Mouse (Mus musculus): Measurements from ENCODE around the gene Lama5. TPM values are rescaled to one million over a fixed set of nuclear protein-coding genes. Genes with fewer than 3 reads are reported as not detected.

The Lama5 gene
- polyA plus RNA-seq, 1 experiment = 47.4 TPM

DNA sequence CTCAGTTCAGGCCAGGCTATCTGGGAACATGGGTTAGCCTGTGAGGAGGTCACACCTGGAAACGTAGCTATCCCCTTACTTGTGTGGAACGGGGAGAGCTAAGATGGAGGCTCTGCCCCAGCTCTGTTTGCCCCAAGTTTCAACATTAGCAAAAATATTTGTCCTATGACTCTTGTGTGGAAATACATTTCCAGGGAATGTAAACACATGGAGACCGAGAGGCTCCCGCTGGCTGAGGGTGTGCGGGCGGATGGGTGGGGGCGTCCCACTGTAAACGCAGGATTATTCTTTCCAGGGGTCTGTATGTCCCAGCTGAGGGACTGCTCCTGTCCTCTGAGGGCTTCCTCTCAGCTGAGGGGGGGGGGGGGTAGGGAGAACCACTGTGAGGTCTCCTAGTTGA lies 8.7 kb upstream of the Lama5 start:
- Histone ChIP-seq H3K4me3 (ENCODE audit: insufficient read depth, poor library complexity, severe bottlenecking) (no peak overlapping the region), H3K36me3 (ENCODE audit: control insufficient read depth, insufficient read depth) (no peaks in the 10 kb centered on the region), H3K79me2 (ENCODE audit: control insufficient read depth, insufficient read depth) (no peaks in the 10 kb centered on the region), H3K27me3 (ENCODE audit: control insufficient read depth, insufficient read depth, insufficient read length) (no peaks in the 10 kb centered on the region), H3K79me3 (ENCODE audit: low read depth) (no peaks in the 10 kb centered on the region), H3ac (ENCODE audit: control insufficient read depth, insufficient read length, low read depth) (no peak overlapping the region)
- TF ChIP-seq MYOD1 (IDR thresholded peaks at IDR 0.05; ENCODE audit: control insufficient read depth, insufficient read length, low read depth) (no peak), USF1 (IDR thresholded peaks at IDR 0.05; ENCODE audit: low read depth) (no peak), MAX (IDR thresholded peaks at IDR 0.05) (no peak), FOSL1 (IDR thresholded peaks at IDR 0.05; ENCODE audit: insufficient read depth, low read length, poor library complexity, severe bottlenecking) (no peak), CTCF (IDR thresholded peaks at IDR 0.05; ENCODE audit: control insufficient read depth, insufficient read depth, insufficient read length) (no peak), CEBPB (IDR thresholded peaks at IDR 0.05; ENCODE audit: low read depth) (no peak), MYOG (IDR thresholded peaks at IDR 0.05; ENCODE audit: control insufficient read depth, extremely low read depth, insufficient read length) (no peak)

DNA sequence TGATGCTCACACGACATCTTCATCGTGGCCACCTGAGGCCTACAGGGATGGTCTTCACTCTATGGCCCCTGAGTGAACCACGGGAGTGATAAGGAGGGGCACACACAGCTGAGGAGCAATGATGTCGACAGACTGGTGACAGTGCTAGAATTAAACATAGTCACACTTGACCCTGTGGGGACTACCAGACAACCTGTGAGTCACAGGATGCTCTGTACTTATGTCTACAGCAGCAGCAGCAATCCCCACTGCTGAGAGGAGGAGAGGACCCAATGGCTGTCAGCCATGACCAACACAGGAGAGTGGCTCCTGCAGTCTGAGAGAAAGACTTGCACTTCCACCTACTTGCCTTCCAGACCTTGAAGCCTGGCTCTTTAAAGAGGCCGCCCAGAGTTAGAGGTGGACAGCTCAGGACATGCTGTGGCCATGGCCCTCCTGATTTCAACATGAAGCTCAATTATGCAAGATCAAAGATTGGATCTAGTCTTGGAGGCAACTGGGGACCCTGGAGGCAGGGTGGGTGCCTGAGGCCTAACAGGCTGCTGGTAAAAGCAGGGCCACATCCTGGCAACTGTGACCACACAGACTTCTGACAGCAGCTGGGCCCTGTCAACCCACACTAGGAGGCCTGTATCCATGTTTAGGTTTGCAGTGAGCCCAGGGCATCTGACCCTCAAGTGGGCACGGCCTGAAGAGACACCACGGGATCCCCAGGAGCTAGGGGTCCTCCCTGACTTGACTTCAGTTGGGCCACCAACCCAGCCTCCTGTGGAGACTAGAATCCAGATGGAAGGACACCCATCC lies 7.6 kb upstream of the Lama5 start:
- Histone ChIP-seq H3ac (ENCODE audit: control insufficient read depth, insufficient read length, low read depth) (no peak overlapping the region), H3K36me3 (ENCODE audit: control insufficient read depth, insufficient read depth) (no peaks in the 10 kb centered on the region), H3K4me3 (ENCODE audit: insufficient read depth, poor library complexity, severe bottlenecking) (no peak overlapping the region), H3K27me3 (ENCODE audit: control insufficient read depth, insufficient read depth, insufficient read length) (no peaks in the 10 kb centered on the region), H3K79me2 (ENCODE audit: control insufficient read depth, insufficient read depth) (no peaks in the 10 kb centered on the region), H3K79me3 (ENCODE audit: low read depth) (no peaks in the 10 kb centered on the region)
- peak; percentile 9 for TF ChIP-seq MYOD1 (IDR thresholded peaks at IDR 0.05; ENCODE audit: control insufficient read depth, insufficient read length, low read depth)
- TF ChIP-seq MYOG (IDR thresholded peaks at IDR 0.05; ENCODE audit: control insufficient read depth, extremely low read depth, insufficient read length) = no peak

DNA sequence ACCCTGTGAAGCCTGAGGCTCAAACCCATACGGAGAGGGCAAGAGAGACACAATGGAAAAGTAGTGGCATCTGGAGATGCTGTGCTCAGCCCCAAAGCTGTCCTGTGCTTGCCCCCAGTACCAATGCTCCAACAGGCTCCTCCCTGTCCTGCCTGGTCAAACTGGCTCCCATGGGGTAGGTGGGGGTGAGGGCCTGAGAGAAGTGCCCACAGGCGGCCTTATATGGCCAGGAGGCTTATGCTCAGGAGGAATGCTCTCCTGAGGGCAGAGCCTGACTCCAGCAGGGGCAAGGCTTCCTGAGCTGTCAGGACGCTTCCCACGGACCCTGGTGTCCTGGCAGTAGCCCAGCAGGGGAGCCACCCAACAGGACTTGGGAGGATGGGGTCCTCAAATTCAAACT lies 4.8 kb upstream of the Lama5 start:
- H3K79me2 ChIP-seq (ENCODE audit: control insufficient read depth, insufficient read depth) = peaks cover 2% of the 10 kb centered on the region
- no peaks in the 10 kb centered on the region for H3K36me3 ChIP-seq (ENCODE audit: control insufficient read depth, insufficient read depth)
- H3ac ChIP-seq (ENCODE audit: control insufficient read depth, insufficient read length, low read depth) = no peak overlapping the region
- TF ChIP-seq CEBPB (IDR thresholded peaks at IDR 0.05; ENCODE audit: low read depth) (no peak), MAX (IDR thresholded peaks at IDR 0.05) (no peak), FOSL1 (IDR thresholded peaks at IDR 0.05; ENCODE audit: insufficient read depth, low read length, poor library complexity, severe bottlenecking) (no peak), MYOD1 (IDR thresholded peaks at IDR 0.05; ENCODE audit: control insufficient read depth, insufficient read length, low read depth) (no peak), MYOG (IDR thresholded peaks at IDR 0.05; ENCODE audit: control insufficient read depth, extremely low read depth, insufficient read length) (no peak), CTCF (IDR thresholded peaks at IDR 0.05; ENCODE audit: control insufficient read depth, insufficient read depth, insufficient read length) (no peak), USF1 (IDR thresholded peaks at IDR 0.05; ENCODE audit: low read depth) (no peak)
- H3K4me3 ChIP-seq (ENCODE audit: insufficient read depth, poor library complexity, severe bottlenecking) = no peak overlapping the region
- no peaks in the 10 kb centered on the region for H3K27me3 ChIP-seq (ENCODE audit: control insufficient read depth, insufficient read depth, insufficient read length)
- H3K79me3 ChIP-seq (ENCODE audit: low read depth) = no peaks in the 10 kb centered on the region

DNA sequence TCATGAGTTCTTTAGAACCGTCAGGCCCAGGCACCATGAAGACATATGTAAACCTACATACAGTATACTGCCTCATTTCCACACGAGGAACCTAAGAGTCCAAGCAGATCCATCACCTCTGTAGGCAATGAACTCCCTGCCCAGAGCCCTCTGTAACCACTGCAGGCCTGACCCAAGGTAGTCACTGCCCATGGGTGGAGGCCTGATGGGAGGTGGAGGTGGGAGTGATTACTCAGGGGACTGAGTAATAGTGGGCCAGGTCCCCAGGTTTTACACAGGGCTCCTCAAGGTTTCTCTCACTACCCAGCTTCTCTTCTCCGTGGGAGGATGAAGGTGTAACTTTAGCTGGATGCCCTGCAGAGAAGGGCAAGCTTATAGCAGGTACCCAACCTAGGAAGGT lies 3.5 kb upstream of the Lama5 start:
- Histone ChIP-seq H3K4me3 (ENCODE audit: insufficient read depth, poor library complexity, severe bottlenecking) (no peak overlapping the region), H3K27me3 (ENCODE audit: control insufficient read depth, insufficient read depth, insufficient read length) (no peaks in the 10 kb centered on the region), H3K36me3 (ENCODE audit: control insufficient read depth, insufficient read depth) (no peaks in the 10 kb centered on the region), H3K79me2 (ENCODE audit: control insufficient read depth, insufficient read depth) (peaks cover 16% of the 10 kb centered on the region), H3K79me3 (ENCODE audit: low read depth) (peaks cover 11% of the 10 kb centered on the region), H3ac (ENCODE audit: control insufficient read depth, insufficient read length, low read depth) (no peak overlapping the region)
- TF ChIP-seq MYOG (IDR thresholded peaks at IDR 0.05; ENCODE audit: control insufficient read depth, extremely low read depth, insufficient read length) = no peak
- TF ChIP-seq MAX (IDR thresholded peaks at IDR 0.05) = no peak
- TF ChIP-seq FOSL1 (IDR thresholded peaks at IDR 0.05; ENCODE audit: insufficient read depth, low read length, poor library complexity, severe bottlenecking) = no peak
- no peak for TF ChIP-seq CTCF (IDR thresholded peaks at IDR 0.05; ENCODE audit: control insufficient read depth, insufficient read depth, insufficient read length)
- TF ChIP-seq USF1 (IDR thresholded peaks at IDR 0.05; ENCODE audit: low read depth) = no peak
- TF ChIP-seq CEBPB (IDR thresholded peaks at IDR 0.05; ENCODE audit: low read depth) = no peak
- TF ChIP-seq MYOD1 (IDR thresholded peaks at IDR 0.05; ENCODE audit: control insufficient read depth, insufficient read length, low read depth) = no peak

DNA sequence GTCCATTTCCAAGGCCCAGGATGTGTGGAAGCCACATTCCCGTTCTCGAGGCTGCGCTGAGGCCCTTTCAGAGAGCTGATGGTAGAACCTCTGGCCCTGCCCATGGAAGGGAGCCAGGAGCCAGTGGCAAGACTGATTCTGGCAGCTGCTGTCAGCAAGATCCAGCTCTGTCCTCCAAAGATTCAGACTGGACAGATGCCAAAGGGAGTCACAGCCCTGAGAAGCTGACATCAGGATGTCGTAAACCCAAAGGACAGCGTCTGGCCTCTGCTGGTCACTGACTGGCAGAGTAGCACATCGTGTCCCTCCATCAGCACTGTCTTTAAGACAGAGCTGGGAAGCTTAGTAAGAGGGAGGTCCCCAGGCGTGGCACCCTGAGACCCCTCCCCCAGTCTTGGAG lies 2.9 kb upstream of the Lama5 start:
- Histone ChIP-seq H3K79me3 (ENCODE audit: low read depth) (peaks cover 11% of the 10 kb centered on the region), H3K36me3 (ENCODE audit: control insufficient read depth, insufficient read depth) (no peaks in the 10 kb centered on the region), H3K4me3 (ENCODE audit: insufficient read depth, poor library complexity, severe bottlenecking) (no peak overlapping the region), H3K79me2 (ENCODE audit: control insufficient read depth, insufficient read depth) (peaks cover 21% of the 10 kb centered on the region), H3ac (ENCODE audit: control insufficient read depth, insufficient read length, low read depth) (no peak overlapping the region), H3K27me3 (ENCODE audit: control insufficient read depth, insufficient read depth, insufficient read length) (no peaks in the 10 kb centered on the region)
- TF ChIP-seq CEBPB (IDR thresholded peaks at IDR 0.05; ENCODE audit: low read depth) (no peak), MYOG (IDR thresholded peaks at IDR 0.05; ENCODE audit: control insufficient read depth, extremely low read depth, insufficient read length) (no peak), MYOD1 (IDR thresholded peaks at IDR 0.05; ENCODE audit: control insufficient read depth, insufficient read length, low read depth) (peak; percentile 95), MAX (IDR thresholded peaks at IDR 0.05) (peak; percentile 60)

DNA sequence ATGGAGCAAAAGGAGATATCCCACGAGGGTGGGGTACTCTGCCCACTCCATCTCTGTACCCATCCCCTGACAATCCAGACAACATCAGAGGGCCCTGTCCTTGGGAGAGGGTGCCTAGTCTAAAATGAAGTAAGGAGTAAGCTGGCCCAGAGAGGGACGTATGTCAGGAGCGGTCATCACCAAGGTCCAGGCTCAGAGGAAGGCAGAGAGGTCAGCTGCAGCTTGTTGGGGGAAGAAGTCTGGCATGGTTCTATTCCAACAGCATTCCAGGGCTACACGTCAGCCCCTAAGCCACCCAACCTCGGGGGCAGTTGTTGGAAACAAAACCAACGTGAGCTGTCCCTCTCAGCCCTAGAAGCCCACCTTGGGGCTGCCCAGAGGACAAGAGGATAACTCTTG lies 2.4 kb upstream of the Lama5 start:
- peaks cover 26% of the 10 kb centered on the region for H3K79me2 ChIP-seq (ENCODE audit: control insufficient read depth, insufficient read depth)
- H3ac ChIP-seq (ENCODE audit: control insufficient read depth, insufficient read length, low read depth) = peak overlapping the region; percentile 41
- H3K79me3 ChIP-seq (ENCODE audit: low read depth) = peaks cover 16% of the 10 kb centered on the region
- no peaks in the 10 kb centered on the region for H3K27me3 ChIP-seq (ENCODE audit: control insufficient read depth, insufficient read depth, insufficient read length)
- H3K36me3 ChIP-seq (ENCODE audit: control insufficient read depth, insufficient read depth) = no peaks in the 10 kb centered on the region
- no peak overlapping the region for H3K4me3 ChIP-seq (ENCODE audit: insufficient read depth, poor library complexity, severe bottlenecking)
- TF ChIP-seq MYOG (IDR thresholded peaks at IDR 0.05; ENCODE audit: control insufficient read depth, extremely low read depth, insufficient read length) = no peak
- no peak for TF ChIP-seq CTCF (IDR thresholded peaks at IDR 0.05; ENCODE audit: control insufficient read depth, insufficient read depth, insufficient read length)
- no peak for TF ChIP-seq MYOD1 (IDR thresholded peaks at IDR 0.05; ENCODE audit: control insufficient read depth, insufficient read length, low read depth)
- no peak for TF ChIP-seq USF1 (IDR thresholded peaks at IDR 0.05; ENCODE audit: low read depth)
- TF ChIP-seq FOSL1 (IDR thresholded peaks at IDR 0.05; ENCODE audit: insufficient read depth, low read length, poor library complexity, severe bottlenecking) = no peak
- TF ChIP-seq MAX (IDR thresholded peaks at IDR 0.05) = no peak
- TF ChIP-seq CEBPB (IDR thresholded peaks at IDR 0.05; ENCODE audit: low read depth) = no peak

All from C2C12 (cell line).